Mouse (Mus musculus): ENCODE data around the gene H2al1o.
A peak's percentile ranks its signal among the peaks of the same experiment; 100 is the strongest.
"Not testable (repeated sequence)": the region's sequence is repeated elsewhere in the genome, so short reads cannot be mapped to it uniquely, and the experiment has no call there.

H2al1o gene

DNA sequence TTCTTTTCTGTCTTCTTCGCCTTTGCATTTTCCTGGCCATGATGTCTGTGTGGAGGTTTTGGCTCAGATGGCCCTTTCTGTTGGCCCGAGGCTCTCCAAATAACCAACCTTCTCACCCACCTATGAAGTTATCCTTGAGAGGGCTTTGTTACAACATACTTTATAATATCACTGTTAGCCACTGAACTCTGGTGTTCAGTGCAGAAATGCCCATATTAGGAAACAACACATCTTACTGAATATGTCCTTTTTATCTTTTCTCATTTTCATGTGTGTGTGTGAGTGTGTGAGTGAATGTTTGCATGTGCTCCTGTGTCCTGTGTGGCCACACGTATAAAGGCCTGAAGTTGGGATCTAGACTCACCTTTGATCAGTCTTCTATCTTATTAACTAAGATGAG is at the start of gene H2al1o:
Gene H2al1o (minus strand): TSS at position 101 of the 400 bp plus-strand sequence.
- not testable (repeated sequence) for DNase-seq

DNA sequence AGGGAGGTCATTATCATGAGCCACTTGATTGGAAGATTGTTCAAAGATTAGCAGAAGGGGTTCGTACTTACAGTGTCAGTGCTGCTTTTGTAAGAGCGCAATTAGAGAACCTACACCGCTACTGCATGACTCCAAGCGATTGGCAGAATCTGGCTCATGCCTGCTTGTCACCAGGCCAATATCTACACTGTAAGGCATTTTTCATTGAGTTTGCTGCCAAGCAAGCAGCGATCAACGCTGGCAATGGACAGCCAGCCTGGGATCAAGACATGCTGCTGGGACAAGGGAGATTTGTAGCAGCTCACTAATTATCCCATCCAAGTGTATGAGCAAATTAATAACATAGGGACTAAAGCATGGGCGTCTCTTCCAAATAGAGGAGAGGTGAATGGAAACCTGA is 25.8 kb upstream of the H2al1o start:
- DNase-seq: peak; percentile 46

DNA sequence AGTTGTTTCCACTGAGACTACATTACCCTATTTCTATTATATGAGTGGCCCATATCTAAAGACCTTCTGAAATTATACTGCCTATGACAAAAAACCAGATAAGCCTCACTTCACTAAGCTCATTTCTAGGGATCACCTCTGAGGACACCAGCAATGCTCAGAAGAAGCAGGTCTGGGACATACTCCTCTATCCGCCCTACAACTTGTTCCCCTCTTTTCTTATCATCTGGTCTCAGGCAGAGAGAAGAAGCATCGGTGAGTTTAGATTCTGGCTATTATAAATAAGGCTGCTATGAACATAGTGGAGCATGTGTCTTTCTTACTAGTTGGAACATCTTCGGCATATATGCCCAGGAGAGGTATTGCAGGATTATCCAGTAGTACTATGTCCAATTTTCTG is 35.3 kb downstream of the H2al1o start:
- DNase-seq: no peak

Data from heart, adult 11 months (tissue).